Mouse (Mus musculus): Measurements from ENCODE around the gene Tekt1. TPM values are rescaled to one million over a fixed set of nuclear protein-coding genes. Genes with fewer than 3 reads are reported as not detected.

The Tekt1 gene
- total and polyA plus RNA-seq, 2 experiments from 2014 or later: 2.3 to 8.3 TPM

DNA sequence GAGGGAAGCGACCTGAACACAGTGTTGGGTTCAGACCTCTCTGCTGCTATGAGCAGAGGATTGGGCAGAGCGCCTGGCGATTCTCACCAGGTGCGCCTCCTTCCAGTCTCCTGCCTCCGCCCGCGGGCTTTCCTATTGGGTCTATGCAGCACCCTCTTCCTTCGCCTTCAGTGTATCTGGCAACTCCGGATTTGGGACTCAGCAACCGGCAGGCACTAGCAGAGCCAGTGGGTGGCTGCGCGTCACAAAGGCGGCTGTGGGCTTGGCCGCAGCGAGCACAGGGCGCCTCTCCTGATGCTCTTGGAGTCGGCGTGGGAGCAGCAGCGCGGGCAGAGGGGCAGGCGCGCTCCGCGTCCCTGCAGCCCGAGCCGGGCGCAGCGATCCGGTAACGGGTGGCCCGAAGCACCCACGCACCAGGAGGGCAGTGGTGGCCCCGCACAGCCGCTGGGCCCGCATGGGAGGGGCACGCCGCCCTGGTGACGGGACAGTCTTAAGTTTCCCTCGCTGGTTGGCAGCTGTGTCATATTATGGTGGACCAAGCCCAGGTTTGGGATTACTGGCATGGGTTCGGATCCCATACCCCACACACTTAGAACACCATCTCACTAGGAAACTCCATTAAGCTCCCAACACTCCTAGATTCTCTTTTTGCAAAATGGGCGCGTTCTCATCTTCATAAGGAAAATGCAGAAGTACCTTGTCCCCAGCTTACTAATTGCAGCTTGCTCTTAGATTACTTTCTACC, 47.9 kb downstream of the Tekt1 start, which contains the start of gene Fbxo39:
Gene Fbxo39, plus strand, starts transcription at position 294 of the 745 bp plus-strand sequence.
- no peaks in the 10 kb centered on the region for H3K9me3 ChIP-seq (ENCODE audit: low read length)
- H3K9ac ChIP-seq (replicated peaks; ENCODE audit: low read length): 0 out of 2 replicates have a peak within 1 kb of the TSS, but pooled peaks have one; percentile 21
- TF ChIP-seq CTCF (IDR thresholded peaks at IDR 0.05; ENCODE audit: low read depth): no peak
- 0 out of 2 replicates have a peak, but pooled peaks cover 9% of the 10 kb centered on the region for H3K27me3 ChIP-seq (ENCODE audit: insufficient read depth, low read length)
- H3K36me3 ChIP-seq (ENCODE audit: insufficient read depth, low read length): no peaks in the 10 kb centered on the region
- ATAC-seq: no peak
- DNase-seq (ENCODE audit: low spot score): peak; percentile 3
- peak within 1 kb of the TSS; percentile 28 for H3K4me3 ChIP-seq (ENCODE audit: low read length)
- no peaks in the 10 kb centered on the region; the same call in 1 of the 2 replicates for H3K4me1 ChIP-seq (ENCODE audit: insufficient read depth, low read length)
- H3K27ac ChIP-seq: no peak within 1 kb of the TSS
- WGBS: 13% methylated on average over 42 of the region's 42 CpGs
- H3K4me2 ChIP-seq (ENCODE audit: low read depth, low read length): peak within 1 kb of the TSS; percentile 59

DNA sequence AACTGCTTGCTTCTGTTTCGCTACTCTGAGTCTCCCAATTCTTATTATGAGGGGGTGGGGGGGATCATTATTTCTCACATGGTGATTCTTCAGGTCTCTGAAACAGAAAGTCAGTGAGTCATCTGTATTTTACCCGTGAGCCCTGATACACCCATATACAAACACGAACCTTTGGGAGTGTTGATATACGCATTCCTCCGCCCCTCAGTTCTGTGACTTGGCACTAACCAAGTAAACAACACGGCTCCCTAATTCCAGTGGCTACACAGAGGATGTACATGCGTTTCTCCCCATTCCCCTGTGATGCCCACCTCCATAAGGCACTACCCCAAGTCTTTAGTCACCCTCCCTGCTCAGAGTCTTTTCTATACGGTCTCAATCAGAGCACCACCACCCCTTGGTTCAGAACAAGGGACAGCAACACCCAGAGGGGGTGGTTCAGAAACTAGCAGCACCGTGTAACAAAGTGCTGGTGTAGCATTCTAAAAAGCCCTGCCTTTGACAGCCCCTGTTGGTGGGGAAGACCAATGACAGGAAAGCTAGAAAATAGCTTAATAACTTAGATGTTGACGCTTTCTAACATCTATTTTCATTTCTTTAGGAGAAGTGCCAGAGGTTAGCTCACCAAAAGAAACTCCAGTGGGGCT, 50.8 kb downstream of the Tekt1 start:
- no peak for ATAC-seq
- H3K9me3 ChIP-seq (ENCODE audit: low read length): no peaks in the 10 kb centered on the region
- no peak overlapping the region for H3K4me2 ChIP-seq (ENCODE audit: low read depth, low read length)
- DNase-seq (ENCODE audit: low spot score): no peak
- 83% methylated on average over 10 of the region's 10 CpGs for WGBS
- H3K27ac ChIP-seq: no peak overlapping the region
- no peak overlapping the region for H3K9ac ChIP-seq (replicated peaks; ENCODE audit: low read length)
- H3K4me3 ChIP-seq (ENCODE audit: low read length): no peak overlapping the region
- 0 out of 2 replicates have a peak, but pooled peaks cover 9% of the 10 kb centered on the region for H3K27me3 ChIP-seq (ENCODE audit: insufficient read depth, low read length)
- TF ChIP-seq CTCF (IDR thresholded peaks at IDR 0.05; ENCODE audit: low read depth): no peak
- H3K36me3 ChIP-seq (ENCODE audit: insufficient read depth, low read length): no peaks in the 10 kb centered on the region
- H3K4me1 ChIP-seq (ENCODE audit: insufficient read depth, low read length): no peaks in the 10 kb centered on the region; the same call in 1 of the 2 replicates

DNA sequence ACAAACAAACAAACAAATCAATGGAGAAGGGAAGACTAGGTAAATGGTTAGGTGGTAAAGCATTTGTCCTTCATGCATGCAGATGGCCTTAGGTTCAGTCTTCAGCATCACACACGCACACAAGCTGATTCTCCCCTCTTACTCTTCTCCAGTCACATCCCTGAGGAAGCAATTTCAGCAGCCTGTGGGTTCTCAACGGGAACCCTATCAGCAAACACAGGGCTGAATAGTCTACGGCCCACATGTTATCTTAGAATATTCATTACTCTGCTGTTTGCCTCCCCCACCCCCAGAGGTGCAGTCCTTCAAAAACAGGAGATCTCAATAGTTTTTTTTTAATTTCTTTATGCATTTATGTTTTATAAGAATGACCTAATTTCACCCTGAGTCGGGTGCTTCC, 51.8 kb downstream of the Tekt1 start:
- no peak overlapping the region for H3K4me2 ChIP-seq (ENCODE audit: low read depth, low read length)
- H3K4me1 ChIP-seq (ENCODE audit: insufficient read depth, low read length): no peaks in the 10 kb centered on the region; the same call in 1 of the 2 replicates
- H3K4me3 ChIP-seq (ENCODE audit: low read length): no peak overlapping the region
- ATAC-seq: no peak
- WGBS: 87% methylated on average over 4 of the region's 4 CpGs
- no peak for DNase-seq (ENCODE audit: low spot score)
- TF ChIP-seq CTCF (IDR thresholded peaks at IDR 0.05; ENCODE audit: low read depth): no peak
- no peaks in the 10 kb centered on the region for H3K9me3 ChIP-seq (ENCODE audit: low read length)
- no peaks in the 10 kb centered on the region for H3K36me3 ChIP-seq (ENCODE audit: insufficient read depth, low read length)
- no peak overlapping the region for H3K27ac ChIP-seq
- H3K27me3 ChIP-seq (ENCODE audit: insufficient read depth, low read length): 0 out of 2 replicates have a peak, but pooled peaks cover 9% of the 10 kb centered on the region
- no peak overlapping the region for H3K9ac ChIP-seq (replicated peaks; ENCODE audit: low read length)

DNA sequence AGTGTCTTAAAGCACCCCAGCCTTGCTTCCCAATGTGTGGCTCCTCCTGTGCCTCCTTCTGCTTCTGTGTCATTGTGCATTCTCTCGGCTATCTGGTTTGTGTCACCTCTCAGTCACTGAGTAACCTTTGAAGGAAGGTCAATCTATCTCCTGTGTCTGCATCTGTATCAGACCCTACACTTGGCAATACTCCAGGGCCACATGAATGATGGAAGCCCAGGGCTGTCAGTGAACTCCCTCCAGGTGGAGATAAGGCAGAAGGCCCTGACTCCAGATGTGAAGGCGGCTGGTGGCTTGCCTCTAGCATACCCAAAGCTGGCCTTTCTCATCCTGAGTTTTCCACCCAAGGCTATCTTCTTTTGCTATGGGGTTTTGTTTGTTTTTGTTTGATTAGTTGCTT, 53.3 kb downstream of the Tekt1 start:
- Histone ChIP-seq H3K9me3 (ENCODE audit: low read length) (no peaks in the 10 kb centered on the region), H3K4me1 (ENCODE audit: insufficient read depth, low read length) (no peaks in the 10 kb centered on the region), H3K36me3 (ENCODE audit: insufficient read depth, low read length) (no peaks in the 10 kb centered on the region), H3K4me2 (ENCODE audit: low read depth, low read length) (no peak overlapping the region), H3K27ac (no peak overlapping the region), H3K27me3 (ENCODE audit: insufficient read depth, low read length) (0 out of 2 replicates have a peak, but pooled peaks cover 2% of the 10 kb centered on the region), H3K9ac (replicated peaks; ENCODE audit: low read length) (no peak overlapping the region), H3K4me3 (ENCODE audit: low read length) (no peak overlapping the region)
- no peak for DNase-seq (ENCODE audit: low spot score)
- no peak for ATAC-seq
- WGBS: 77% methylated on average over 2 of the region's 2 CpGs
- TF ChIP-seq CTCF (IDR thresholded peaks at IDR 0.05; ENCODE audit: low read depth): no peak

DNA sequence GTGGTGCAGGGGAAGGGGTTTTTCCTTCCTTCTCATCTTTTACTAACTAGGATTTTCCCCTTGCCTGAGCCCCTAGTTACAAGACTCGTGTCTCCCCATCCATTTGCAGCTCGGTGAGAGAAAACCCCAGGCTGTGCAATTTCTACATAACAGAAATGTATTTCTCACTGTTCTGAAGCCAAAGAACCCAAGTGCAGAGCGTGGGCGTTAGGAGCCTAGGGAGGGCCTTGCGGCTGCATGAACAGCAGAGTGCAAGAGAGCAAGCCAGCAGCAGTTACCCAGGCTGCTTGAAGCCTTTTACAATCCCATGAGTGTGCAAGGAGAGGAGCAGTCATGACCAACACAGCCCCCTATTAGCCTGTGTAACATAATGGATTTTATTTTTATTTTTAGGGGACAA, 54.8 kb downstream of the Tekt1 start:
- no peak for TF ChIP-seq CTCF (IDR thresholded peaks at IDR 0.05; ENCODE audit: low read depth)
- no peaks in the 10 kb centered on the region for H3K4me1 ChIP-seq (ENCODE audit: insufficient read depth, low read length)
- no peaks in the 10 kb centered on the region for H3K36me3 ChIP-seq (ENCODE audit: insufficient read depth, low read length)
- 83% methylated on average over 5 of the region's 5 CpGs for WGBS
- DNase-seq (ENCODE audit: low spot score): no peak
- H3K27me3 ChIP-seq (ENCODE audit: insufficient read depth, low read length): no peaks in the 10 kb centered on the region
- no peak for ATAC-seq
- no peak overlapping the region for H3K4me3 ChIP-seq (ENCODE audit: low read length)
- H3K4me2 ChIP-seq (ENCODE audit: low read depth, low read length): no peak overlapping the region
- no peaks in the 10 kb centered on the region for H3K9me3 ChIP-seq (ENCODE audit: low read length)
- no peak overlapping the region for H3K9ac ChIP-seq (replicated peaks; ENCODE audit: low read length)
- no peak overlapping the region for H3K27ac ChIP-seq

DNA sequence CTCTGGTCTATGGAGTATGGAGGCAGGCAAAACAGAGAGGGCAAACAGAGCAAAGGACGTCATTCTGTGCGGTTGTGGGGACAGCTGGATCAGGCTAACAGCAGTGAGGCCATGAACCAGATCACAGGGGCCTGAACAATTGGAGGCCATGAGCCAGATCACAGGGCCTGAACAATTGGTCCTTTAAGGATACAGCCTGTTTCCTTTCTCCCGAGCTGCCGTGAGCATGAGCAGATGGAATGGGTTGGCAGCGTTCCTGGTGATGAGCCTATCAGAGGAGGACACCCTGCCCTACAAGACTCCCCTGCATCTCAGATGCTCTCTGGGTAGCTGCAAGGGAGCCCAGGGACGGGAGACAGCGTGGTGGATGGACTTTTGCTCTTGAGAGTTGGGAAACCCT, 60.0 kb downstream of the Tekt1 start:
- WGBS: 59% methylated on average over 7 of the region's 7 CpGs

More for the DNA sequence above, 60.0 kb downstream of the Tekt1 start:
- no peaks in the 10 kb centered on the region for H3K9me3 ChIP-seq (ENCODE audit: low read length)
- H3K4me3 ChIP-seq (ENCODE audit: low read length): 0 out of 2 replicates have a peak overlapping the region, but pooled peaks have one; percentile 14
- H3K36me3 ChIP-seq (ENCODE audit: insufficient read depth, low read length): no peaks in the 10 kb centered on the region
- no peak overlapping the region for H3K9ac ChIP-seq (replicated peaks; ENCODE audit: low read length)
- TF ChIP-seq CTCF (IDR thresholded peaks at IDR 0.05; ENCODE audit: low read depth): no peak
- no peak overlapping the region for H3K27ac ChIP-seq
- no peaks in the 10 kb centered on the region for H3K27me3 ChIP-seq (ENCODE audit: insufficient read depth, low read length)
- no peak for ATAC-seq
- no peaks in the 10 kb centered on the region; the same call in 1 of the 2 replicates for H3K4me1 ChIP-seq (ENCODE audit: insufficient read depth, low read length)
- peak; percentile 15 for DNase-seq (ENCODE audit: low spot score)
- peak overlapping the region; percentile 43 for H3K4me2 ChIP-seq (ENCODE audit: low read depth, low read length)
